Mouse (Mus musculus) olfactory bulb, adult 2 months (tissue): ENCODE measurements around the gene Plk5.

Experiments
- CTCF ChIP-seq: fragments of 200-500 bp; IDR thresholded peaks from 2 replicates; pipeline ENCODE4 v1.5.1; 2012; ENCODE audit warnings: low read depth, mild to moderate bottlenecking, low read length, moderate library complexity; ENCODE audit not compliant: insufficient read depth
- POLR2A ChIP-seq: fragments of 200-500 bp; IDR thresholded peaks from 2 replicates; pipeline ENCODE4 v1.6.1; 2012; ENCODE audit warnings: mild to moderate bottlenecking, low read depth, low read length, moderate library complexity; ENCODE audit not compliant: insufficient read depth

DNA sequence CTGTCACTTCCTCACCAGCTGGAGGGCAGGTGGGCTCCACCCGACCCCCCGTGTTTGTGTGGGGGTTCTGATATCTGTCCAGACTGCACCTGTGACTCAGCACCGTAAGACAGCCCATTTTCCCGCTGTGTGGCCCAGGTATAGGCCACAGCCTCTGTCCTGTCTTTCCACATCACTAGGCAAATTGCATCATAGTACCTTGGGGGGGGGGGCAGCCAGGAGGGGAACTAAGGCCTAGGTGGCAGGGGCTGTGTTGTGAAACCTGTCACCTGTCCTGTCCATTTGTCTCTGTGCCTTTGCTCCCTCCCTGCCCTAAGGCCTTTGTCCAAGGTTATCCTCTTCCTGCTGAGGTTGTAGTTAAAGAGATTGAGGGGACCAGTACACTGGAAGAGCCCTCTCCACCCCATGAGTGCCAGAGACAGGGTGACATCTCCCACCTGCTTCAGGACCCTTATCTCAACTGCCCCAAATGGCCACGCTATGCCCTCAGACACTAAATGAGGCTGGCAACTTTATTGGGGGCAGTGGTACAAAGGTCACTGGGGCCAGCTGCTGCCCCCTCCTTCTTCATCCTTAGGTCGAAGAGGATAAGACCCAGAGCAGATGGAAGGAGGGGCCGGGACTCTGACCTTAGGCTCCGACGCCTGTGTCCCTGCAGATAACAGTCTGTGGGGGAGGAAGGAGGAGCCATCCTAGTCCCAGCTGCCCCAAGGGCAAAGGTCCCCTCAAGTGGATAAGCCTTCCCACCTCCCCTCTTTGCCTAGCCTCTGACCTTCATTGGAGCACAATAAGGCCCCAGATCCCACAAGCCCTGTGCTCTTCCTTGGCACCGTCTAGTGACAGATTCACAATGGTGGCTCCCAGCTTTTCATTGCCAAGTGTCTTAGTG lies 24.4 kb upstream of the Plk5 start:
- TF ChIP-seq CTCF: no peak
- no peak for TF ChIP-seq POLR2A
